Mouse (Mus musculus): ENCODE data around the gene Orai2. TPM values are rescaled to one million over a fixed set of nuclear protein-coding genes. Genes with fewer than 3 reads are reported as not detected.
"Not testable (repeated sequence)": the region's sequence is repeated elsewhere in the genome, so short reads cannot be mapped to it uniquely, and the experiment has no call there.

Orai2 gene
- 1 to 10 TPM; 2.8 to 3.0 TPM for total RNA-seq (2021)
- long read RNA-seq, experiment 1, partial matches to known transcripts, result 1 of 4 reads
- long read RNA-seq, experiment 1, other reads (novel, unspliced or antisense), result 1 of 4 reads
- long read RNA-seq, experiment 2, partial matches to known transcripts, result 0 of 3 reads
- long read RNA-seq, experiment 2, other reads (novel, unspliced or antisense), result 2 of 3 reads

GRCm38 (mm10) chr5:136170512-136171362 lies at the start of gene Orai2:
Gene Orai2 (minus strand): TSS chr5:136170713.
- DNase-seq, result peak; percentile 77 to 88

GRCm38 (mm10) chr5:136218585-136218984 lies 48.1 kb upstream of the Orai2 start:
- no peak for DNase-seq

- peak in 1 of 2 experiments; percentile 19 for DNase-seq
These were observed 47.4 kb upstream of the Orai2 start for GRCm38 (mm10) chr5:136217932-136218381.

- DNase-seq, result peak in 1 of 2 experiments; percentile 24
These were observed 46.6 kb upstream of the Orai2 start for GRCm38 (mm10) chr5:136217004-136217665.

- peak; percentile 43 to 59 for DNase-seq
These were observed 45.4 kb upstream of the Orai2 start for GRCm38 (mm10) chr5:136215958-136216357.

- DNase-seq, result no peak
These were observed 44.7 kb upstream of the Orai2 start for GRCm38 (mm10) chr5:136215211-136215610.

- DNase-seq, result peak in 1 of 2 experiments; percentile 63
These were observed 43.2 kb upstream of the Orai2 start for GRCm38 (mm10) chr5:136213716-136214115.

GRCm38 (mm10) chr5:136212716-136213115 lies 42.2 kb upstream of the Orai2 start:
- peak in 1 of 2 experiments; percentile 24 for DNase-seq

GRCm38 (mm10) chr5:136211341-136212102 lies 41.0 kb upstream of the Orai2 start:
- DNase-seq, result not testable (repeated sequence)

- no peak for DNase-seq
These were observed 40.0 kb upstream of the Orai2 start for GRCm38 (mm10) chr5:136210549-136210948.

GRCm38 (mm10) chr5:136201832-136202231 lies 31.3 kb upstream of the Orai2 start:
- peak; percentile 66 to 78 for DNase-seq

GRCm38 (mm10) chr5:136199526-136199925 lies 29.0 kb upstream of the Orai2 start:
- DNase-seq, result peak in 1 of 2 experiments; percentile 12

GRCm38 (mm10) chr5:136198474-136199391 lies 28.2 kb upstream of the Orai2 start, which contains the start of gene Prkrip1:
Gene Prkrip1 (minus strand): TSS chr5:136198963.
- peak; percentile 92 to 93 for DNase-seq

GRCm38 (mm10) chr5:136191870-136192269 lies 21.4 kb upstream of the Orai2 start:
- no peak for DNase-seq

- peak in 1 of 2 experiments; percentile 48 for DNase-seq
These were observed 16.2 kb upstream of the Orai2 start for GRCm38 (mm10) chr5:136186723-136187122.

- no peak for DNase-seq
These were observed 13.3 kb upstream of the Orai2 start for GRCm38 (mm10) chr5:136183766-136184165.

- DNase-seq, result no peak
These were observed 12.3 kb upstream of the Orai2 start for GRCm38 (mm10) chr5:136182830-136183229.

GRCm38 (mm10) chr5:136182049-136182448 lies 11.5 kb upstream of the Orai2 start:
- DNase-seq, result no peak

- no peak for DNase-seq
These were observed 10.7 kb upstream of the Orai2 start for GRCm38 (mm10) chr5:136181197-136181596.

GRCm38 (mm10) chr5:136179594-136179993 lies 9.1 kb upstream of the Orai2 start:
- no peak for DNase-seq
